Mouse (Mus musculus): ENCODE data around the gene Actn1. TPM values are rescaled to one million over a fixed set of nuclear protein-coding genes. Genes with fewer than 3 reads are reported as not detected.
A peak's percentile ranks its signal among the peaks of the same experiment; 100 is the strongest.

Gene Actn1
- polyA plus RNA-seq, 1 experiment from 2014 or later = 32.5 TPM

DNA sequence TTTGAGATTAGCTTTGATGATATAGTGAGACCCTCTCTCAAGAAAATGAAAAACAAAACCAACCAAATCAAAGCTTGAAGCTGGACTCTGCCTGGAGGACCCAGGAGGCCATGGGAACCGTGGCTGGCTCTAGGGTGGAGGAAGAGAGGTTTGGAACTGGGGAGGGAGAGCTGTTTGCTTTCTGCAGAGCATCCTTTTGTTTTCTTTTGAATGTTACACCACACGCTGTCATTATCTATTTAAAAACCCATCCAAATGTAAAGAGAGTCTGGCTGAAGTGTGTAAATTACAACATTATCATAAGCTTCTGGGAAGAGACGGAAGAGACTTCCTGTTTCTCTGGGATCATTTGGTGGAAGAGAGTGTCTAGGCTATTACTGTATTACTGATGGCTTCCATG is 43.1 kb downstream of the Actn1 start:
- 54% methylated on average over 3 of the region's 3 CpGs for WGBS
- ATAC-seq (replicated peaks; ENCODE audit: low FRiP score, low read depth) (no peak), DNase-seq (ENCODE audit: low spot score) (no peak)
- TF ChIP-seq CTCF (IDR thresholded peaks at IDR 0.05; ENCODE audit: low read depth) = no peak
- Histone ChIP-seq H3K27me3 (ENCODE audit: insufficient read depth, low read length) (no peaks in the 10 kb centered on the region), H3K4me2 (ENCODE audit: low read length) (no peak overlapping the region), H3K27ac (peak overlapping the region; percentile 83), H3K36me3 (ENCODE audit: insufficient read depth, low read length) (no peaks in the 10 kb centered on the region), H3K9me3 (replicated peaks; ENCODE audit: low read length) (no peaks in the 10 kb centered on the region), H3K4me1 (replicated peaks; ENCODE audit: insufficient read depth, low read length) (peaks cover 54% of the 10 kb centered on the region), H3K9ac (ENCODE audit: low read depth, low read length) (no peak overlapping the region), H3K4me3 (replicated peaks; ENCODE audit: low read depth, low read length) (no peak overlapping the region)

DNA sequence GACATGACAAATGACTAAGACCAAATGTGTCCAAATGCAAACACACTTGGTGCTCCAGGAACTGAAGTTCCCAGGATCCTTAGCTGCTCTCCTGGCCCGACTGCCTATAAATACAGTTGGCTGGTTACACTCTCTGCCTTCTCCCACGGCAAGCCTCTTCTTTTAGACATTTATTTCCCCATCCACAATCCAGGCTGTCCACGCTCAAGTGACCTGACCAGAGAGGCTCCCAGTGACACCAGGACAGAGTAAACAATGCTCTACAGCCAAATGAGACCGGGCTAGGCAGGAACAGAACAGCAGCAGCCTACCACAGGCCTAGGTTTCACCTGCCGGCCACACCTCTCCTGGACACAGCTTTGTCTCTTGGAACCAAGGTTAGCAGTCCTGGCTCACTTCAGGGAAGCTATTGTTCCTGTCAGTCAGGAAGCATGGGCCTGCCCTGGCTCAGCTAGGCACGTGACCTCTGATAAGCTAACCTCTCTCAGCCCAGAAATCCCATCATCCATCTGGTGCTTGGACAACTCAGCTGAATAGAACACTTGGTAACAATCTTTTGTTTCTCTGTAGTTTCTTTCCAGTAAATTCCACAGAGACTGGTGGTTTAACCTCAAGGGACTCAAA is 43.8 kb downstream of the Actn1 start:
- no peak for TF ChIP-seq CTCF (IDR thresholded peaks at IDR 0.05; ENCODE audit: low read depth)
- Histone ChIP-seq H3K9me3 (replicated peaks; ENCODE audit: low read length) (no peaks in the 10 kb centered on the region), H3K27me3 (ENCODE audit: insufficient read depth, low read length) (no peaks in the 10 kb centered on the region), H3K36me3 (ENCODE audit: insufficient read depth, low read length) (no peaks in the 10 kb centered on the region), H3K4me2 (ENCODE audit: low read length) (no peak overlapping the region), H3K9ac (ENCODE audit: low read depth, low read length) (no peak overlapping the region; the same call in 1 of the 2 replicates), H3K27ac (peak overlapping the region; percentile 83), H3K4me1 (replicated peaks; ENCODE audit: insufficient read depth, low read length) (peaks cover 59% of the 10 kb centered on the region), H3K4me3 (replicated peaks; ENCODE audit: low read depth, low read length) (no peak overlapping the region)
- WGBS = 15% methylated on average over 6 of the region's 6 CpGs
- ATAC-seq (replicated peaks; ENCODE audit: low FRiP score, low read depth) (peak; percentile 61), DNase-seq (ENCODE audit: low spot score) (peak; percentile 66)

DNA sequence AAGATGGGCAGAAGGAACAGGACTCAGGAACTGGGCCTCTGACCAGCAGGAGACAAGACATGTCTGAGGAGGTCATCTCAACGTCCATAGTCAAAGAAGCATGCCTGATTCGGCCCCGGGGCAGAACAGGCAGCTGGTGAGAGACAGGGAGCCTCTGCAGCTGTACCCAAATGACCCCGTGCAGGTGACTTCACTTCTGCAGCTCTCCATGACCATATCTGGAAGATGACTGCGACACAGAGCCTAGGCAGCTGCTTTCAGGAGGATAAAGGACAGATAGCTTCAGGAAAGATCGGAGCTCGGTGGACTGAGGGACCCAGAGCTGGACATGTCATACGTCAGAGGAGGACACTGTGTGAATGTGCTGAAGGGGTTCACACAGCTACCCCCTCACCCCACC is 46.4 kb downstream of the Actn1 start:
- Histone ChIP-seq H3K9ac (ENCODE audit: low read depth, low read length) (no peak overlapping the region), H3K27ac (no peak overlapping the region), H3K4me1 (replicated peaks; ENCODE audit: insufficient read depth, low read length) (peaks cover 63% of the 10 kb centered on the region), H3K4me3 (replicated peaks; ENCODE audit: low read depth, low read length) (no peak overlapping the region), H3K27me3 (ENCODE audit: insufficient read depth, low read length) (no peaks in the 10 kb centered on the region), H3K4me2 (ENCODE audit: low read length) (no peak overlapping the region), H3K9me3 (replicated peaks; ENCODE audit: low read length) (no peaks in the 10 kb centered on the region), H3K36me3 (ENCODE audit: insufficient read depth, low read length) (0 out of 2 replicates have a peak, but pooled peaks cover 2% of the 10 kb centered on the region)
- no peak for TF ChIP-seq CTCF (IDR thresholded peaks at IDR 0.05; ENCODE audit: low read depth)
- no peak for ATAC-seq (replicated peaks; ENCODE audit: low FRiP score, low read depth)
- 68% methylated on average over 8 of the region's 8 CpGs for WGBS
- DNase-seq (ENCODE audit: low spot score) = no peak

DNA sequence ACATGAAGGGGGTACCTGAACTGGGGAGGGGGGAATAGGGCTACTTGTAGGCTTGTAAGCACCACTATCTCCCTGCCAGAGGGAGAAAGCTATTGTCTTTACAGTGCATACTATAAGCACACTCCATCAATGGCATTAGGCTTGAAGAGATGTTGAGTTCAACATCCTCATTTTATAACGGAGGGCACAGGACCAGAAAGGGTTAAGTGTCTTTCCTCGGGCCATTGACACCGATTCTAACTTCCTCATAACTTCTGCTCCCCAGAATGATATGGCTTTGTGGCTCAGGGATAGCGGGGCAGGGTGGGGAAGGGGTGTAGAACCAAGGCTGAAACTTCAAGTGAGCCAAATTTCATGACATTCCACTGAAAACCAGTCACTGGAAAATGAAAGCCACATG is 46.9 kb downstream of the Actn1 start:
- 25% methylated on average over 4 of the region's 4 CpGs for WGBS
- DNase-seq (ENCODE audit: low spot score) (no peak), ATAC-seq (replicated peaks; ENCODE audit: low FRiP score, low read depth) (no peak)
- H3K4me1 ChIP-seq (replicated peaks; ENCODE audit: insufficient read depth, low read length) = peaks cover 64% of the 10 kb centered on the region
- H3K4me3 ChIP-seq (replicated peaks; ENCODE audit: low read depth, low read length) = no peak overlapping the region
- 0 out of 2 replicates have a peak, but pooled peaks cover 2% of the 10 kb centered on the region for H3K36me3 ChIP-seq (ENCODE audit: insufficient read depth, low read length)
- no peak overlapping the region for H3K27ac ChIP-seq
- no peak for TF ChIP-seq CTCF (IDR thresholded peaks at IDR 0.05; ENCODE audit: low read depth)
- H3K4me2 ChIP-seq (ENCODE audit: low read length) = no peak overlapping the region
- no peaks in the 10 kb centered on the region for H3K9me3 ChIP-seq (replicated peaks; ENCODE audit: low read length)
- H3K9ac ChIP-seq (ENCODE audit: low read depth, low read length) = no peak overlapping the region
- no peaks in the 10 kb centered on the region for H3K27me3 ChIP-seq (ENCODE audit: insufficient read depth, low read length)

DNA sequence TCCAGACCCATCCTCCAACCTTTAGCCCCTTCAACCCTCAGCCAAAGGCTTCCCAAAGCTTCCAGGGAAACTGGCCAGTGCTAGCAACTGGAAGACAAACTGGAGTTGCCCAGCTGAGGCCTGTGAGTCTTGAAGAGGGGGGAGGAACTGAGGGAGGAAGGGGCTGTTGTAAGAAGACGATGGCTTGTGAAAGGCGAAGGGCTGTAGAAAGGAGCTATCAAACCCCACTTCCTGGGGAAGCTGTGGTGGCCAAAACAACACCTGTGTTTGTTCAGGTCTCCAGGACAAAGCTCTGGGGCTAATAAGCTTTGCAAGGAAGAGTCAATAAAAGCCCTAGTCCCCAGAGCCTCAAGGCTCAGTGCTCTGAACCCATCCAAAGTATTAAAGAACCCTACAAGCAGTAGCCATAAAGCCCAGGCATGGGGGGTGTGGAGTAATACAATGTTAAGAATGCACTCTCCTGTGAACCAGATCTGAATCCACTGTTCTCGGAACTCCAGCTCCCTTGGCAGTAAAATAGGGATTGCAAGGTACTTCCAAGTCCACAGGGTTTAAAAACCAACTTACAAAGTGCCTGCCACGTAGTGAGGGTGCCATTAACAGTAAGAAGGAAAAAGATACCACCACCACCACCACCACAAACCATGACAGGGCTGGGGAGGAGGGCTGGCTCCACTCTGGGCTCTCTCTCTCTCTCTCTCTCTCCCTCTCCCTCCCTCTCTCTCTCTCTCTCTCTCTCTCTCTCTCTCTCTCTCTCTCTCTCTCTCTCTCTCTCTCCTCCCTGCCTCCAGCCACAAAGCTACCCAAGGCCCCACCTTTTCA is 49.2 kb downstream of the Actn1 start:
- Histone ChIP-seq H3K27ac (peak overlapping the region; percentile 61; the same call in 1 of the 2 replicates), H3K36me3 (ENCODE audit: insufficient read depth, low read length) (peaks cover 7% of the 10 kb centered on the region; the same call in 1 of the 2 replicates), H3K4me2 (ENCODE audit: low read length) (no peak overlapping the region), H3K4me3 (replicated peaks; ENCODE audit: low read depth, low read length) (no peak overlapping the region), H3K4me1 (replicated peaks; ENCODE audit: insufficient read depth, low read length) (peaks cover 42% of the 10 kb centered on the region), H3K9me3 (replicated peaks; ENCODE audit: low read length) (no peaks in the 10 kb centered on the region), H3K27me3 (ENCODE audit: insufficient read depth, low read length) (no peaks in the 10 kb centered on the region), H3K9ac (ENCODE audit: low read depth, low read length) (no peak overlapping the region)
- TF ChIP-seq CTCF (IDR thresholded peaks at IDR 0.05; ENCODE audit: low read depth) = no peak
- DNase-seq (ENCODE audit: low spot score) (no peak), ATAC-seq (replicated peaks; ENCODE audit: low FRiP score, low read depth) (no peak)
- 37% methylated on average over 4 of the region's 4 CpGs for WGBS

DNA sequence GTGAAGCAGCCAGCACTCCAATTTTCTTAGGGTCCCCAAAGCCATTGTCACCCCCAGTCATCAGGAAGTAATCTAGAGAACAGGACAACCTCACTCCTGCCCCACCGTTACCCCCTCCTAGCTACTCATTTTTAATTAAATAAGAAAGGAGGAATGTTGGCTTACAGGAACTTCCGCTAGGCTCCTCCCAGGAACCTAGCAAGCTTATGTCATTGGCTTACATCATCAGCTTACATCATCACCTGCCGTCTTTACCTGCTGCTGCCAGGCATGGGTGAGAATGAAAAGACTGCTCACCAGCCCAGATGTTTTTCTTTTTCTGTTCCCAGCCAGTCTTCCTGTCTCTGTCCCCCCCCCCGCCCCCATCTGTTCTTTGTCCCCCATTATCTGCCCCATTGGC is 50.3 kb downstream of the Actn1 start:
- H3K36me3 ChIP-seq (ENCODE audit: insufficient read depth, low read length) = peaks cover 11% of the 10 kb centered on the region
- no peak overlapping the region for H3K4me3 ChIP-seq (replicated peaks; ENCODE audit: low read depth, low read length)
- no peak for DNase-seq (ENCODE audit: low spot score)
- peaks cover 41% of the 10 kb centered on the region for H3K4me1 ChIP-seq (replicated peaks; ENCODE audit: insufficient read depth, low read length)
- TF ChIP-seq CTCF (IDR thresholded peaks at IDR 0.05; ENCODE audit: low read depth) = no peak
- 0 out of 2 replicates have a peak overlapping the region, but pooled peaks have one; percentile 4 for H3K27ac ChIP-seq
- no peaks in the 10 kb centered on the region for H3K27me3 ChIP-seq (ENCODE audit: insufficient read depth, low read length)
- H3K4me2 ChIP-seq (ENCODE audit: low read length) = no peak overlapping the region
- no peak overlapping the region for H3K9ac ChIP-seq (ENCODE audit: low read depth, low read length)
- no peaks in the 10 kb centered on the region for H3K9me3 ChIP-seq (replicated peaks; ENCODE audit: low read length)
- 77% methylated on average over 4 of the region's 4 CpGs for WGBS
- no peak for ATAC-seq (replicated peaks; ENCODE audit: low FRiP score, low read depth)
